Mouse (Mus musculus): Measurements from ENCODE around the gene Agpat1. TPM values are rescaled to one million over a fixed set of nuclear protein-coding genes. Genes with fewer than 3 reads are reported as not detected.

Gene Agpat1
- polyA plus RNA-seq, 1 experiment from 2014 or later: 97.8 TPM

DNA sequence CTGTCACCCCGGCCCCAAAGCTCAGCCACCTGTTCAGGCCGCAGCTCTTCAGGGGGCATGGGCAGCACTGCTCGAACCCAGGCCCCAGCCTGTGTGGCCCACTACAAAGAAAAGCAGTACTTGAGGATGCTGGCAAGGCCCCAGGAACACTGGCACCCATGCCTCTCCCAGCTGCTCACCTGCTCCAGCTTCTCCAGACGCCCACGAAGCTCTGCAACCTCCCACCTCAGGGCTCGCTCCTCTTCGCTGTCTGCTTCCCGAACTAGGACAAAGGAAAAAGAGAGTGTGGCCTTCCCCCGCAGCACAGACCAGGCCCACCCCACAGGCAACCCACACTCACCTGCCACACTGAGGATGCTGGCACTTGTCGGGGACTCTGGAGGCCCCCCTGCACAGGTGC, 9.8 kb downstream of the Agpat1 start:
- Histone ChIP-seq H3K4me2 (no peak overlapping the region), H3K4me1 (replicated peaks) (peaks cover 7% of the 10 kb centered on the region), H3K9me3 (no peaks in the 10 kb centered on the region), H3K27me3 (no peaks in the 10 kb centered on the region), H3K4me3 (no peak overlapping the region), H3K9ac (no peak overlapping the region), H3K36me3 (peaks cover 76% of the 10 kb centered on the region), H3K27ac (no peak overlapping the region)
- ATAC-seq (ENCODE audit: low FRiP score): no peak
- 85% methylated on average over 10 of the region's 10 CpGs for WGBS

- 54% methylated on average over 6 of the region's 6 CpGs for WGBS
- no peak within 1 kb of the TSS for H3K4me3 ChIP-seq
- peak within 1 kb of the TSS; percentile 41; the same call in 1 of the 2 replicates for H3K27ac ChIP-seq
These were observed 11.8 kb downstream of the Agpat1 start, which contains the start of gene Egfl8 for GRCm38 (mm10) chr17:34615871-34616270. TSS of gene Egfl8 (minus strand) at chr17:34615971.

DNA sequence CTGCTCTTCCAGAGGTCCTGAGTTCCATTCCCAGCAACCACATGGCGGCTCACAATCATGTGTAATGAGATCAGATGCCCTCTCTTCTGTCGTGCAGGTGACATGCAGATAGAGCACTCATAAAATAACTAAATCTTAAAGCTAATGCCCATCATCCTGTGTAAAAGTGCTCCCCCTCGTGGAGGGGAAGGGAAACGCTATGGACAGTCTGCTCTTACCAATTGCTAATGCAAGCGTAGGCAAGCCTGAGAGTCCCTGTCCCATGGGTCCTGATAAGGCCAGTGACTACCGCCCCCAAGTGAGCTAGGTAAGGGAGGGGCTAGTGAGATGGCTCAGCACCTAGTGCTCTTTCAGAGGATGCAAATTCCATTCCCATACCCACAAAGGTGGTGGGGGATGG, 14.9 kb downstream of the Agpat1 start:
- Histone ChIP-seq H3K9ac (no peak overlapping the region), H3K36me3 (peaks cover 75% of the 10 kb centered on the region), H3K4me3 (no peak overlapping the region), H3K9me3 (no peaks in the 10 kb centered on the region), H3K27me3 (no peaks in the 10 kb centered on the region), H3K27ac (no peak overlapping the region), H3K4me2 (no peak overlapping the region), H3K4me1 (replicated peaks) (no peaks in the 10 kb centered on the region)
- 12% methylated on average over 6 of the region's 6 CpGs for WGBS
- ATAC-seq (ENCODE audit: low FRiP score): no peak

More at GRCm38 (mm10) chr17:34615871-34616270, 11.8 kb downstream of the Agpat1 start, which contains the start of gene Egfl8:
- Histone ChIP-seq H3K36me3 (peaks cover 77% of the 10 kb centered on the region), H3K4me1 (replicated peaks) (no peaks in the 10 kb centered on the region), H3K9ac (peak within 1 kb of the TSS; percentile 11; the same call in 1 of the 2 replicates), H3K27me3 (no peaks in the 10 kb centered on the region), H3K4me2 (peak within 1 kb of the TSS; percentile 13; the same call in 1 of the 2 replicates), H3K9me3 (no peaks in the 10 kb centered on the region)
- ATAC-seq (ENCODE audit: low FRiP score): no peak

DNA sequence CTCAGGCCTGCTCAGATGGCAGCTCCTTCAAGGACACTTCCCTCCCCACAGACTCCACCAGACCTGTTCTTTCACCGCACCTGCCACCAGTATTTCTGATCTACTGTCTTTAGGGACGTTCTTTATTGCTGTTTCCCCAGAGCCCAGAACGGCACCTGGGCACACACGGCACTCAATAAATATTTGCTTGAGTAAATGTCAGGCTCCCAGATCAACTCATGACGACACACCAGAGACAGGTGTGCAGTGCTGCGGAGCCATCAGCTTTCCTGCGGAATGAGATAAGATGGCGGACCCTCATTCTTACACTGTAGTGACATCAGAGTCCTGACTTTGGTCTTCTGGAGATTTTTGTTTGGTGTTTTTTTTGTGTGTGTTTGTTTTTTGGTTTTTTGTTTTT, 16.9 kb downstream of the Agpat1 start:
- Histone ChIP-seq H3K4me3 (no peak overlapping the region), H3K27ac (no peak overlapping the region), H3K27me3 (no peaks in the 10 kb centered on the region), H3K9ac (no peak overlapping the region), H3K4me1 (replicated peaks) (peaks cover 4% of the 10 kb centered on the region), H3K9me3 (no peaks in the 10 kb centered on the region), H3K36me3 (peaks cover 57% of the 10 kb centered on the region), H3K4me2 (no peak overlapping the region)
- no peak for ATAC-seq (ENCODE audit: low FRiP score)
- WGBS: 93% methylated on average over 8 of the region's 8 CpGs

DNA sequence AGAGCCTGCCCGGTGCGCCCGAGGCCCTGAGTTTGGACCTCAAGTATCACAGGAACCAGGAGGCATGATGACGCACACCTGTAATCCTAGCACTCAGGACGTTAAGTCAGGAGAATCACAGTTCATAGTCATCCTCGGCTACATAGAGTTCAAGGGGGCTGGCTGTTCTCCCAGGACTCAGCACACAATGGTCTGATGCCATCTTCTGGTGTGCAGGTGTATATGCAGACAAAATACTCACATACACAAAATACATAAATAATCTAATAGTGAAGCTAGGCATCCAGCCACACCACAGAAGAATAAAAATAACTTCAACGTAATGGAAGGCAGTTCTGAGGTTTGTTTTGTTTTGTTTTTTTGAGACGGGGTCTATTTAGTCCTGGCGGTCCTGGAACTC, 19.1 kb downstream of the Agpat1 start:
- H3K27ac ChIP-seq: no peak overlapping the region
- H3K27me3 ChIP-seq: no peaks in the 10 kb centered on the region
- H3K36me3 ChIP-seq: peaks cover 44% of the 10 kb centered on the region
- H3K9ac ChIP-seq: no peak overlapping the region
- WGBS: 90% methylated on average over 9 of the region's 9 CpGs
- no peak for ATAC-seq (ENCODE audit: low FRiP score)
- no peak overlapping the region for H3K4me2 ChIP-seq
- H3K4me1 ChIP-seq (replicated peaks): peaks cover 19% of the 10 kb centered on the region
- no peaks in the 10 kb centered on the region for H3K9me3 ChIP-seq
- no peak overlapping the region for H3K4me3 ChIP-seq

DNA sequence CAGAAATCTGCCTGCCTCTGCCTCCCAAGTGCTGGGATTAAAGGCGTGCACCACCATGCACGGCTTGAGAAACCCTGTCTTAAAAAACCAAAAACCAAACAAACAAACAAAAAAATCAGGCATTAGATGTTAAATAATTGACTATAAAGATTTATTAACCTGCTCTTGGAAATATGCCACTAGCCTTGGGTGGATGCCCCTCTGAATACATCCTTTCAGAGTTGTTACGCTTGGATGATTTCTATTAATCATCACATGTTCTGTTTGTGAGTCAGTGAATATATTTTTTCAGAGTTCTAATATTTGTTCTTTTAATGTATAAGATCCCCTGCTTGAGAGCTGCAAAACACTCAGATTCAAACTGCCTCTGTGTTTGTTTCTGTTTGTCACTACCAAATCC, 20.9 kb downstream of the Agpat1 start:
- H3K27ac ChIP-seq: no peak overlapping the region
- no peak overlapping the region for H3K9ac ChIP-seq
- 98% methylated on average over 3 of the region's 3 CpGs for WGBS
- no peak overlapping the region for H3K4me2 ChIP-seq
- no peak overlapping the region for H3K4me3 ChIP-seq
- no peaks in the 10 kb centered on the region for H3K9me3 ChIP-seq
- H3K4me1 ChIP-seq (replicated peaks): peaks cover 37% of the 10 kb centered on the region
- peaks cover 5% of the 10 kb centered on the region for H3K27me3 ChIP-seq
- H3K36me3 ChIP-seq: peaks cover 35% of the 10 kb centered on the region
- ATAC-seq (ENCODE audit: low FRiP score): no peak

- peaks cover 49% of the 10 kb centered on the region for H3K4me1 ChIP-seq (replicated peaks)
- 53% methylated on average over 16 of the region's 16 CpGs for WGBS
- H3K27ac ChIP-seq: peak overlapping the region; percentile 93
- H3K9me3 ChIP-seq: no peaks in the 10 kb centered on the region
- H3K36me3 ChIP-seq: peaks cover 28% of the 10 kb centered on the region
- H3K9ac ChIP-seq: peak overlapping the region; percentile 83
- H3K27me3 ChIP-seq: peaks cover 17% of the 10 kb centered on the region
- H3K4me2 ChIP-seq: peak overlapping the region; percentile 91
- no peak for ATAC-seq (ENCODE audit: low FRiP score)
- peak overlapping the region; percentile 73 for H3K4me3 ChIP-seq
These were observed 22.2 kb downstream of the Agpat1 start for GRCm38 (mm10) chr17:34626062-34626772.

GRCm38 (mm10) chr17:34626773-34627092, 22.7 kb downstream of the Agpat1 start:
- H3K4me3 ChIP-seq: peak overlapping the region; percentile 73
- ATAC-seq (ENCODE audit: low FRiP score): peak; percentile 43
- peaks cover 22% of the 10 kb centered on the region for H3K36me3 ChIP-seq
- H3K27ac ChIP-seq: peak overlapping the region; percentile 93
- peak overlapping the region; percentile 83 for H3K9ac ChIP-seq
- H3K4me2 ChIP-seq: peak overlapping the region; percentile 91
- H3K9me3 ChIP-seq: no peaks in the 10 kb centered on the region
- peaks cover 22% of the 10 kb centered on the region for H3K27me3 ChIP-seq
- 0% methylated on average over 18 of the region's 18 CpGs for WGBS
- H3K4me1 ChIP-seq (replicated peaks): peaks cover 54% of the 10 kb centered on the region

GRCm38 (mm10) chr17:34627093-34627942, 23.3 kb downstream of the Agpat1 start:
- Histone ChIP-seq H3K4me2 (peak overlapping the region; percentile 91), H3K4me1 (replicated peaks) (peaks cover 60% of the 10 kb centered on the region), H3K9ac (peak overlapping the region; percentile 83), H3K27ac (peak overlapping the region; percentile 93), H3K36me3 (peaks cover 17% of the 10 kb centered on the region), H3K27me3 (peaks cover 28% of the 10 kb centered on the region), H3K9me3 (no peaks in the 10 kb centered on the region), H3K4me3 (peak overlapping the region; percentile 73)
- peak; percentile 73 for ATAC-seq (ENCODE audit: low FRiP score)
- WGBS: 0% methylated on average over 42 of the region's 45 CpGs

- 8% methylated on average over 29 of the region's 29 CpGs for WGBS
- H3K9me3 ChIP-seq: no peaks in the 10 kb centered on the region
- peak within 1 kb of the TSS; percentile 73 for H3K4me3 ChIP-seq
- peaks cover 10% of the 10 kb centered on the region for H3K36me3 ChIP-seq
- H3K9ac ChIP-seq: peak within 1 kb of the TSS; percentile 83
- peak within 1 kb of the TSS; percentile 91 for H3K4me2 ChIP-seq
- peak; percentile 22 for ATAC-seq (ENCODE audit: low FRiP score)
- H3K27me3 ChIP-seq: peaks cover 36% of the 10 kb centered on the region
- H3K4me1 ChIP-seq (replicated peaks): peaks cover 61% of the 10 kb centered on the region
- H3K27ac ChIP-seq: peak within 1 kb of the TSS; percentile 93
These were observed 24.0 kb downstream of the Agpat1 start, which contains the start of gene Ppt2 for GRCm38 (mm10) chr17:34627943-34628643. TSS of gene Ppt2 (minus strand) at chr17:34628510.

DNA sequence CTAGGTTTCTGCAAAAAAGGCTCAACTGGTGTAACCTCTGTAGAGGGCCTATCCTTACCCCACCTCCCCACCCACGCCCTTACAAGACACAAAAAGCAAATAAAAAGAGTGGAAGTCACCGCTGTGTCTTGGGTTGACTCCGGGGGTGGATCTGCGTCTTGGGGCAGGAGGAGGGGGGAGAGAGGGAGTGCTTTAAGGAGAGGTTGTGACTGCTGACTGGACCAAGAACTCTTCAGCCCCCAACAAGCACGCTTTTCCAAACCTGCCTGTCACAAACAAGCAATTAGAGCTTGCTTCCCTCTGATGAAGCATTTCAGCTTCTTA, 24.5 kb downstream of the Agpat1 start:
- H3K27me3 ChIP-seq: peaks cover 41% of the 10 kb centered on the region
- H3K4me1 ChIP-seq (replicated peaks): peaks cover 61% of the 10 kb centered on the region
- peaks cover 4% of the 10 kb centered on the region for H3K36me3 ChIP-seq
- H3K9me3 ChIP-seq: no peaks in the 10 kb centered on the region
- WGBS: 17% methylated on average over 5 of the region's 5 CpGs
- ATAC-seq (ENCODE audit: low FRiP score): no peak
- peak overlapping the region; percentile 83 for H3K9ac ChIP-seq
- peak overlapping the region; percentile 91 for H3K4me2 ChIP-seq
- H3K4me3 ChIP-seq: peak overlapping the region; percentile 73
- H3K27ac ChIP-seq: peak overlapping the region; percentile 93

GRCm38 (mm10) chr17:34629221-34629751, 25.2 kb downstream of the Agpat1 start, which contains the start of gene Prrt1:
TSS of gene Prrt1 (plus strand) at chr17:34629533.
- peaks cover 47% of the 10 kb centered on the region for H3K27me3 ChIP-seq
- H3K27ac ChIP-seq: peak within 1 kb of the TSS; percentile 93
- H3K4me2 ChIP-seq: peak within 1 kb of the TSS; percentile 91
- no peaks in the 10 kb centered on the region for H3K9me3 ChIP-seq
- H3K4me1 ChIP-seq (replicated peaks): peaks cover 61% of the 10 kb centered on the region
- peaks cover 3% of the 10 kb centered on the region; the same call in 1 of the 2 replicates for H3K36me3 ChIP-seq
- WGBS: 1% methylated on average over 16 of the region's 16 CpGs
- H3K4me3 ChIP-seq: peak within 1 kb of the TSS; percentile 73
- peak; percentile 26; the same call in 1 of the 2 replicates for ATAC-seq (ENCODE audit: low FRiP score)
- H3K9ac ChIP-seq: peak within 1 kb of the TSS; percentile 83

All from hindbrain, embryonic 13.5 days (tissue).